Mouse (Mus musculus) cortical plate, adult 2 months (tissue): ENCODE data around the gene 1700016K19Rik. TPM values are rescaled to one million over a fixed set of nuclear protein-coding genes. Genes with fewer than 3 reads are reported as not detected.
"Not testable (repeated sequence)": the region's sequence is repeated elsewhere in the genome, so short reads cannot be mapped to it uniquely, and the experiment has no call there.

Experiments
- H3K27ac ChIP-seq: fragments of 200-500 bp; 2 replicates; pipeline ENCODE4 v1.5.1; 2012; ENCODE audit warnings: low read length, control low read depth, inconsistent platforms; ENCODE audit not compliant: insufficient read depth
- H3K4me1 ChIP-seq: fragments of 200-500 bp; 2 replicates; pipeline ENCODE4 v1.6.1; 2011; ENCODE audit warnings: low read length; ENCODE audit not compliant: control insufficient read depth, insufficient read depth
- H3K4me3 ChIP-seq: fragments of 200-500 bp; 2 replicates; pipeline ENCODE4 v1.5.1; 2011; ENCODE audit warnings: mild to moderate bottlenecking, low read length, control low read depth; ENCODE audit not compliant: insufficient read depth
- CTCF ChIP-seq: fragments of 200-500 bp; IDR thresholded peaks from 2 replicates; pipeline ENCODE4 v1.5.1; 2011; ENCODE audit warnings: mild to moderate bottlenecking, control low read depth, low read length; ENCODE audit not compliant: insufficient read depth; ENCODE audit errors: extremely low read depth
- POLR2A ChIP-seq: fragments of 200-500 bp; IDR thresholded peaks from 2 replicates; pipeline ENCODE4 v1.6.1; 2011; ENCODE audit warnings: mild to moderate bottlenecking, low read length, control low read depth; ENCODE audit not compliant: insufficient read depth; ENCODE audit errors: extremely low read depth
- polyA plus RNA-seq: library from polyadenylated mRNA; depleted of rRNA; stranded (reverse); fragments of >200 nt; gene quantifications from 2 replicates; pipeline ENCODE4 v1.2.3, GENCODE M21; 2012

Gene 1700016K19Rik
- polyA plus RNA-seq, 1 experiment: 9.3 TPM

DNA sequence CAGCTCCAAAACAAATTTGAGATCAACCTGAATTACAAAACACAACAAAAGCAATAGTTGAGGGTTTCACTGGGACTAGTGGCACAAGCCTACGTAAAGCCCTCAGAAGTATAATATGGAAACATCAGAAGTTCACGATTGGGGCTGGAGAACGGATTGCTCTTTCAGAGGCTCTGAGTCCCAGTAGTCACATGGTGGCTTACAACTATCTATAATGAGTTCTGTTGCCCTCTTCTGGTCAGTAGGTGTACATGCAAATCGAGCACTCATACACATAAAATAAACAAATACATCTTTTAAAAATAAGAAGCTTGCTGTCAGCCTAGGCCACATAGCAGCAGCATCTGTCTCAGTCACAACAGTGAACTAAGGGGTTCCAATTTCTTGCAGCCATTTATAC is 16.5 kb upstream of the 1700016K19Rik start:
- no peak for TF ChIP-seq POLR2A
- 0 out of 2 replicates have a peak, but pooled peaks have one; percentile 4 for TF ChIP-seq CTCF
- Histone ChIP-seq H3K4me1 (no peaks in the 10 kb centered on the region), H3K27ac (no peak overlapping the region), H3K4me3 (no peak overlapping the region)

DNA sequence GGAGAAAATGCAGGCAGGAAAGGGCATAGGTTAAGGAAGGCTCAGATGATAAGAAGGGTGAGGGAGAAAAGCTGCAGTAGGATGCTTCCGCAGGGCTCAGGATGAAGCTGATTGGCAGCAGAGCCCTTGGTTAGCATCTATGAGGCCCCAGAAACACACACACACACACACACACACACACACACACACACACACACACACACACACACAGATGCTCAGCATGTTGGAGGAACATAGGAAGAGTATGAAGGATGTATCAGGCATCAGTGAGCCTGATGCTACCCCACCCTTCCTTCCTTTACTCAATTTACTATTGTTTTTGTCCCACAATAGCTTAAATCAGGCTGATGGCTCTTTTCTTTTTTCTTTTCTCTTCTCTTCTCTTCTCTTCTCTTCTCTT is 15.1 kb upstream of the 1700016K19Rik start:
- no peak overlapping the region for H3K27ac ChIP-seq
- no peak for TF ChIP-seq CTCF
- TF ChIP-seq POLR2A: no peak
- no peak overlapping the region for H3K4me3 ChIP-seq
- no peaks in the 10 kb centered on the region for H3K4me1 ChIP-seq

DNA sequence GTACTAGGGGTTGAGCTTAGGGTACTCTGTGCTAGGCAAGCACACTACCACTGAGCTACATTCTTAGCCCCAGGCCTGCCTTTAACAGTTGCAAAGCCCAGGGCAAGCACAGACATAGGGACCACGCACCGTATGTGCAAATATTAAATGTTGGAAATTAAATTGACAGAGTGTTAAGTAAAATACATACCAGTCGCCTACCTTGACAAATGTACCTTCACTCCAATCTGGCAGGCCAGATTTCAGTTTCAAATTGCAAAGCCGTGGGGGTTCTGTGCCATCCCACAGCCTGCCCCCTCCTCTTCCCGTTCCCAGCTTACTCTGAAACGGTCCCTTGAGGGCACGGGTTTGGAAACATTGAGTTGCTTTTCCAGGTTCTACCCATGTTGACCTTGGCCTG is 13.8 kb upstream of the 1700016K19Rik start:
- no peaks in the 10 kb centered on the region for H3K4me1 ChIP-seq
- no peak for TF ChIP-seq CTCF
- TF ChIP-seq POLR2A: no peak
- no peak overlapping the region for H3K4me3 ChIP-seq
- H3K27ac ChIP-seq: no peak overlapping the region

- TF ChIP-seq POLR2A: no peak
- TF ChIP-seq CTCF: no peak
Observed at GRCm38 (mm10) chr11:75990965-75991835, 8.5 kb upstream of the 1700016K19Rik start.

DNA sequence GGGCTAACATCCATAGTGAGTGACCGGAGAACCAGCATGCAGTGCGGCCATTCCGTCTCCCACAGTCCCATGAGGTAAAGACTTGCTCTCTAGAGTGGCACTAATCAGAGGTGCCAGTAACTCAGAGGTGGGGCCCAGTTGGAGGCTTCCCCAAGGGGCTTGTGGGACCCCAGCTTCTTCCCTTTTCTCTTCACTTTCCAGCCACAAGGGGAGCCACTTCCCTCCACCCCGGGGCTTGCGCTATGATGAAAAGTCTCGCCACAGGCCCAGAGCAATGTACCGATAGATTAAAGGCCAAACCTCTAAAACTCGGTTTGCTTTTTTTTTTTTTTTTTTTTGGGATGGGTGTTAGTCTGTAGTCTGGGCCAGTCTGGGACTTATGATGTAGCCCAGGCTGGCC is 7.8 kb upstream of the 1700016K19Rik start:
- no peak overlapping the region for H3K4me3 ChIP-seq
- no peak overlapping the region for H3K27ac ChIP-seq
- TF ChIP-seq POLR2A: no peak
- no peak for TF ChIP-seq CTCF
- no peaks in the 10 kb centered on the region for H3K4me1 ChIP-seq

More at GRCm38 (mm10) chr11:75990965-75991835, 8.5 kb upstream of the 1700016K19Rik start:
- Histone ChIP-seq H3K27ac (no peak overlapping the region), H3K4me3 (no peak overlapping the region), H3K4me1 (no peaks in the 10 kb centered on the region)

DNA sequence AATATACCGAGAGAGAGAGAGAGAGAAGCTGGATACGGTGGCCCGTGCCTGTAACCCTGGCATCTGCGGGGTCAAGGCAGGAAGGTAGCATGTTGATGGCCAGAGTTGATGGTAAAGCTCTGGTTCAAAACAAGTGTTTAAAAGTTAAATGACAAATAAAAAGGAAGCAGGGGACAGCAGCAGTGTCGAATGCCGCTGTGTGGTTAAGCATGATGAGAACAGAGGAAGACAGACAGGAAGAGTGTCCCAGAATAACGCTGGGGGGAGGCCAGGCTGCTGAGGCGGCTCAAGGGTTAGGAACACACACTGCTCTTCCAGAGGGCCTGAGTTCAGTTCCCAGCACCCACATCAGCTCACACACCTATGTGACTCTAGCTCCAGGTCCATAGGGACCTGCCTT is 7.2 kb upstream of the 1700016K19Rik start:
- Histone ChIP-seq H3K4me1 (no peaks in the 10 kb centered on the region), H3K4me3 (no peak overlapping the region), H3K27ac (no peak overlapping the region)
- TF ChIP-seq CTCF: no peak
- no peak for TF ChIP-seq POLR2A

DNA sequence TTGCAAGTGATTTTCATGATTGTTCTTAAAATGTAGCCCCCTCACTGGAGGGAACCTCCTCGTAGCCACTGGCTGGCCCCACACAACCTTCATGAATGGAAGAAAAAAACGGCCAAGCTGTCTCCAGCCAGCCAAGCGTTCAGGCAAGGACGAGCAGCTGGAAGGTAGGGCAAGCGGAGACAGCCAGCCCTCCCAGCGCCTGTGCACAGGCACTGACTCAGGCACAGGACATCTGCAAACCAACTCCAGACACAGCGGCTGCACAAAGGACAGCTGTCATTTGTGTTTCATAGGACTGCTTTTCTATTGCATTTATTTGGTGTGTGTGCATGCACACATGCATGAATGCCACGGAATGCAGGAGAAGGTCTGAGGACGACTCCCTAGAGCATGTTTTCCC is 5.4 kb upstream of the 1700016K19Rik start:
- Histone ChIP-seq H3K27ac (no peak overlapping the region), H3K4me1 (no peaks in the 10 kb centered on the region), H3K4me3 (no peak overlapping the region)
- TF ChIP-seq POLR2A (no peak), CTCF (no peak)

DNA sequence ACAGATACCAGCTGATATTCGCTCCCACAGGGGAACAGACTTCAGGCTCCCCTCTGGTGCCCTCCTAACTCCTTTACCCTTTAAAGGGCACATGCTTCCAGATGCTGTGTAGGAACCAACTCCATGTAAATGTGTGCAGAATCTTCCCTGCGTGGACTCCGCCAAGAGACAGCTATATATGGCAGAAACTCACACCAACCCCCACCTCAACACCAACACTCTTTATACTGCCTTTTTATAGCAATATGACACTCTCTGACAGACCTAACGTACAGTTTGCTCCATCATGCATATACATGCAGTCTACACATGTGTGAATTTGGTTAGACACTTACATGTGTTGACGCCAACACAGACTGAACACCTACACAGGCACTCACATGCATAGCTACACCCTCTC is 989 bp downstream of the 1700016K19Rik start:
- no peak overlapping the region for H3K4me3 ChIP-seq
- no peaks in the 10 kb centered on the region for H3K4me1 ChIP-seq
- no peak overlapping the region for H3K27ac ChIP-seq
- no peak for TF ChIP-seq POLR2A
- no peak for TF ChIP-seq CTCF

DNA sequence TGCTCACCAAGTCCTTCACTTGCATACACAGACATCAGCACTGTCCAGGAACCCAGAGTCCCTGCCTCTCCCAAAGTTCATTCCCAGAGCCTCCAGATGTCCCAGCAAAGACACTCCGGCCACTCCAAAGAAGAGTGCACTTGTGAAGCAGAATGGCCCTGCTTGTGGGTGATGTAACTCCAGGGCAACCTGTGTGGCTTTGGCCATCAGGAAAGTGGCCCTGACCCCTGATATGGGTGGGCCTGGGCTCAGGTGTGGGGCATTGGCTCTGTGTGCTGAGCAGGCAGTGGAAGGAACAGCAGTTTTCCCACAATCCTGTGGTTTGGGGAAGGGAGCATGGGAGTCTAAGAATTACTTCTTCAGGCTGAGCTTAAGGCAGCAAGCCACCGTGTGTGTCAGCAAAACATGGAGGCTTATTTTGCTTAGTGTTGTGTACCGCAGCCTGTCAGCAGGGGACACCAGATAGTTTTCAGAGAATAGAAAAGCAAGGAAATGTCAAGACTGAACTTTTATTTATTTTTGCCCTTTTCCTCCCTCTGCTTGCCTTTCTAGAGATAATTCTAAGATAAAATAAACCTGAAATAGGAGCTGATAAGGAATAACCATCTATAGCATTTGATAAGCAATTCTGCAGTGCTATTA is 1.6 kb downstream of the 1700016K19Rik start:
- peak; percentile 35 for TF ChIP-seq CTCF
- TF ChIP-seq POLR2A: no peak
- Histone ChIP-seq H3K4me1 (no peaks in the 10 kb centered on the region), H3K4me3 (no peak overlapping the region), H3K27ac (no peak overlapping the region)

DNA sequence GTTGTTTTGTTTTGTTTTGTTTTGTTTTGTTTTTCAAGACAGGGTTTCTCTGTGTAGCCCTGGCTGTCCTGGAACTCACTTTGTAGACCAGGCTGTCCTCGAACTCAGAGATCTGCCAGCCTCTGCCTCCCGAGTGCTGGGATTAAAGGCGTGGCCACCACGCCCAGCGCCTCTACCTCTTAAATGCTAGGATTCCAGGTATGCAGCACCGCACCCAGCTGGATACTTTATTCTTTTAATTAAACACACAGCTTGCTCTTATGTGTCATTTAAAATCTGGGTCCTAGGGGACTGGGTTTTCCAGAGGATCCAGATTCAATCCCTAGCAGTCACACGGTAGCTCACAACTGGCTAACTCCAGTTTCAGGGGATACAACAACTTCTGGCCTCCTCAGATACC is 4.6 kb downstream of the 1700016K19Rik start:
- H3K4me3 ChIP-seq, H3K27ac ChIP-seq, H3K4me1 ChIP-seq: not testable (repeated sequence)
